Mouse (Mus musculus): ENCODE measurements at regions not wholly inside any gene's neighbourhood (a gene's known extent, or its start where the extent isn't known, plus 50 kb on each side); places are given as distances from the start of the nearest gene placed in this dataset.

DNA sequence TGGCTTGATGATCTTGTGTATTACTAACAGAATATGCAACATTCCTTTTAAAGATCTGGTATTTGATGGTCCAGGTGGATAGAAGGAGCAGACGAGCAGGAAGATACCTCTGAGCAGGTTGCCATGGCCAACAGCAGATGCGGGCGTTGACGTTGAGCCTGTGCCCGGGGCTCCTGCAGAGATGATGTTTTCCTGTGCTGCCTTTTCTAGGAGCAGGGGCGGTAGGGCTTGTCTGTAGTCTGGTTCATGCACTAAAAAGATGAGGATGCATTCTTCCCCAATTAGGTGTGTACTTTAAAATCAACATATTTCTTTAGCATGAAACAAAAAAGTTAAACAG lies 74.8 kb upstream of the Atp5g3 start:
- TF ChIP-seq BHLHE40 (IDR thresholded peaks at IDR 0.05; ENCODE audit: low read depth, low read length) (no peak), MAZ (IDR thresholded peaks at IDR 0.05; ENCODE audit: low read depth, low read length) (no peak), SMC3 (IDR thresholded peaks at IDR 0.05; ENCODE audit: low read depth, low read length) (no peak), ZC3H11A (IDR thresholded peaks at IDR 0.05; ENCODE audit: low read depth, low read length) (no peak), POLR2A (IDR thresholded peaks at IDR 0.05; ENCODE audit: low read depth, low read length) (no peak), ETS1 (conservative IDR thresholded peaks at IDR 0.05; ENCODE audit: low read depth, low read length) (no peak), JUN (IDR thresholded peaks at IDR 0.05; ENCODE audit: insufficient read depth, low read depth, low read length) (no peak), CHD2 (IDR thresholded peaks at IDR 0.05; ENCODE audit: low read length) (no peak), NELFE (IDR thresholded peaks at IDR 0.05; ENCODE audit: low read depth, low read length) (no peak), PAX5 (IDR thresholded peaks at IDR 0.05; ENCODE audit: low read length) (no peak), KAT2A (IDR thresholded peaks at IDR 0.05; ENCODE audit: insufficient replicate concordance, low read length) (no peak)
- dilution Hi-C loops (cut with MboI; ENCODE audit: extremely low pct_ligation_motif_present, extremely low pct_unique_long_range_greater_than_20kb, low sequenced_read_pairs) (no loop called here), in situ Hi-C loops (cut with MboI; ENCODE audit: low pct_ligation_motif_present, low pct_unique_long_range_greater_than_20kb, low sequenced_read_pairs) (loop anchor here (25.0 kb wide), 1 partner anchor 399 kb away; the partner anchor contains the start of gene Chrna1)
- Histone ChIP-seq H3K4me2 (ENCODE audit: insufficient read depth, low read depth, poor library complexity, severe bottlenecking) (peak overlapping the region; percentile 42; the same call in 1 of the 2 replicates), H3K79me2 (replicated peaks; ENCODE audit: control insufficient read depth, extremely low read depth, insufficient read depth, poor library complexity, severe bottlenecking) (no peaks in the 10 kb centered on the region), H3K27me3 (replicated peaks) (no peaks in the 10 kb centered on the region), H3K36me3 (replicated peaks in 1 of 2; ENCODE audit: control insufficient read depth in 1 of 2, insufficient read depth in 1 of 2, low read length in 1 of 2) (no peaks in the 10 kb centered on the region), H3K27ac (ENCODE audit: insufficient read depth, low read depth) (no peak overlapping the region), H3K9me3 (replicated peaks; ENCODE audit: low read length) (no peaks in the 10 kb centered on the region), H3K9ac (ENCODE audit: insufficient read depth, low read depth) (no peak overlapping the region), H3K4me3 (replicated peaks in 1 of 3; ENCODE audit: low read depth in 2 of 3, low read length in 2 of 3, poor library complexity in 1 of 3) (no peak overlapping the region), H3K4me1 (ENCODE audit: control insufficient read depth in 1 of 2, insufficient read depth in 2 of 2) (no peaks in the 10 kb centered on the region)
- no peak for DNase-seq (ENCODE audit: extremely low read depth)

GRCm38 (mm10) chr2:73985238-73985910 lies 74.2 kb upstream of the Atp5g3 start:
- dilution Hi-C loops (cut with MboI; ENCODE audit: extremely low pct_ligation_motif_present, extremely low pct_unique_long_range_greater_than_20kb, low sequenced_read_pairs): no loop called here
- H3K9me3 ChIP-seq (replicated peaks; ENCODE audit: low read length): no peaks in the 10 kb centered on the region

More at GRCm38 (mm10) chr2:73985238-73985910, 74.2 kb upstream of the Atp5g3 start:
- no peaks in the 10 kb centered on the region for H3K4me1 ChIP-seq (ENCODE audit: control insufficient read depth in 1 of 2, insufficient read depth in 2 of 2)
- H3K36me3 ChIP-seq (replicated peaks in 1 of 2; ENCODE audit: control insufficient read depth in 1 of 2, insufficient read depth in 1 of 2, low read length in 1 of 2): no peaks in the 10 kb centered on the region
- H3K79me2 ChIP-seq (replicated peaks; ENCODE audit: control insufficient read depth, extremely low read depth, insufficient read depth, poor library complexity, severe bottlenecking): no peaks in the 10 kb centered on the region
- in situ Hi-C loops (cut with MboI; ENCODE audit: low pct_ligation_motif_present, low pct_unique_long_range_greater_than_20kb, low sequenced_read_pairs): loop anchor here (25.0 kb wide), 1 partner anchor 398 kb away; the partner anchor contains the start of gene Chrna1
- TF ChIP-seq NELFE (IDR thresholded peaks at IDR 0.05; ENCODE audit: low read depth, low read length): no peak
- TF ChIP-seq ZNF384 (IDR thresholded peaks at IDR 0.05; ENCODE audit: low read depth, low read length): no peak
- no peak for TF ChIP-seq USF1 (IDR thresholded peaks at IDR 0.05; ENCODE audit: low read depth, low read length)
- no peak for TF ChIP-seq MAZ (IDR thresholded peaks at IDR 0.05; ENCODE audit: low read depth, low read length)
- TF ChIP-seq MXI1 (IDR thresholded peaks at IDR 0.05; ENCODE audit: low read depth, low read length): no peak
- TF ChIP-seq SMC3 (IDR thresholded peaks at IDR 0.05; ENCODE audit: low read depth, low read length): no peak
- no peak for TF ChIP-seq MYC (IDR thresholded peaks at IDR 0.05; ENCODE audit: low read depth, low read length)
- no peak for TF ChIP-seq EP300 (IDR thresholded peaks at IDR 0.05; ENCODE audit: low read length)
- no peak for TF ChIP-seq GABPA (IDR thresholded peaks at IDR 0.05; ENCODE audit: insufficient replicate concordance, low read depth, low read length)
- TF ChIP-seq MAFK (IDR thresholded peaks at IDR 0.05; ENCODE audit: insufficient replicate concordance, low read length): no peak
- TF ChIP-seq TCF12 (IDR thresholded peaks at IDR 0.05; ENCODE audit: low read depth, low read length): no peak
- no peak for TF ChIP-seq POLR2AphosphoS2 (IDR thresholded peaks at IDR 0.05; ENCODE audit: low read depth, low read length)
- TF ChIP-seq MAX (IDR thresholded peaks at IDR 0.05; ENCODE audit: low read length): no peak
- no peak for TF ChIP-seq HCFC1 (IDR thresholded peaks at IDR 0.05; ENCODE audit: low read depth, low read length)
- no peak for TF ChIP-seq CHD1 (IDR thresholded peaks at IDR 0.05; ENCODE audit: low read depth, low read length)
- no peak for TF ChIP-seq SIN3A (IDR thresholded peaks at IDR 0.05; ENCODE audit: low read length)
- no peak for TF ChIP-seq PAX5 (IDR thresholded peaks at IDR 0.05; ENCODE audit: low read length)
- no peak for TF ChIP-seq ELF1 (IDR thresholded peaks at IDR 0.05; ENCODE audit: low read depth, low read length)
- TF ChIP-seq USF2 (conservative IDR thresholded peaks at IDR 0.05; ENCODE audit: low read depth, low read length): no peak
- no peak for TF ChIP-seq CHD2 (IDR thresholded peaks at IDR 0.05; ENCODE audit: low read length)
- H3K27ac ChIP-seq (ENCODE audit: insufficient read depth, low read depth): no peak overlapping the region
- no peak overlapping the region for H3K9ac ChIP-seq (ENCODE audit: insufficient read depth, low read depth)
- DNase-seq (ENCODE audit: extremely low read depth): no peak
- no peak overlapping the region for H3K4me3 ChIP-seq (replicated peaks in 1 of 3; ENCODE audit: low read depth in 2 of 3, low read length in 2 of 3, poor library complexity in 1 of 3)
- no peaks in the 10 kb centered on the region for H3K27me3 ChIP-seq (replicated peaks)
- H3K4me2 ChIP-seq (ENCODE audit: insufficient read depth, low read depth, poor library complexity, severe bottlenecking): peak overlapping the region; percentile 42; the same call in 1 of the 2 replicates
